Mouse (Mus musculus): ENCODE measurements around the gene Ctcf.

The Ctcf gene

DNA sequence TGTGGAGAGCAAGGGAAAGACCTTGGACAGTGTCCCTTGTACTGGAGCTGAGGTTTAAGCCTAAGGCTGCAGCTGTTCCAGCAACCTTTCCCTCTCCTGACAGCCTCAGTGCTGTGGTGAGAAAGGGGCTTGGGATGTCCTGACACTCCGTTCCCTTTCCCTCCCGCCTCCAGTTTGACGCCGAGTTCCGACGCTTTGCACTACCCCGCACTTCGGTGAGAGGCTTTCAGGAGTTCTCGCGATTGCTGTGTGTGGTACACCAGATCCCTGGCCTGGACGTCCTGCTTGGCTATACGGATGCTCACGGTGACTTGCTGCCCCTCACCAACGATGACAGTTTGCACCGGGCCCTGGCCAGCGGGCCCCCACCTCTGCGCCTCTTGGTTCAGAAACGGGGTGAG lies 65.6 kb downstream of the Ctcf start:
- no peak for DNase-seq

DNA sequence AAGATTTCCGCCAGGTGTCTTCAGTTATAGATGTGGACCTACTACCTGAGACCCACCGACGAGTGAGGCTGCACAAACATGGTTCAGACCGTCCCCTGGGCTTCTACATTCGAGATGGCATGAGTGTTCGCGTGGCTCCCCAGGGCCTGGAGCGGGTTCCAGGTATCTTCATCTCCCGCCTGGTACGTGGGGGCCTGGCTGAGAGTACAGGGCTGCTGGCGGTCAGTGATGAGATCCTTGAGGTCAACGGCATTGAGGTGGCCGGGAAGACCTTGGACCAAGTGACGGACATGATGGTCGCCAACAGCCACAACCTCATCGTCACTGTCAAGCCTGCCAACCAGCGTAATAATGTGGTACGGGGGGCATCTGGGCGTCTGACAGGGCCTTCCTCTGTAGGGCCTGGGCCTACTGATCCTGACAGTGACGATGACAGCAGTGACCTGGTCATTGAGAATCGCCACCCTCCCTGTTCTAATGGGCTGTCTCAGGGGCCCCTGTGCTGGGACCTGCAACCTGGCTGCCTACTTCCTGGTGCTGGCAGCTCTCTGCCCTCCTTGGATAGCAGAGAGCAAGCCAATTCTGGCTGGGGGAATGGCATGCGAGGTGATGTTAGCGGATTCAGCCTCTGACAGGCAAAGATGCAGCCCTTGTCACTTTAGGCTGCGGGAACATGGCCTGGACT lies 66.5 kb downstream of the Ctcf start:
- no peak for DNase-seq

- DNase-seq = no peak
Measured at GRCm38 (mm10) chr8:105704146-105704812, 67.9 kb downstream of the Ctcf start.

- no peak for DNase-seq
Measured at GRCm38 (mm10) chr8:105704955-105705354, 68.6 kb downstream of the Ctcf start.

DNA sequence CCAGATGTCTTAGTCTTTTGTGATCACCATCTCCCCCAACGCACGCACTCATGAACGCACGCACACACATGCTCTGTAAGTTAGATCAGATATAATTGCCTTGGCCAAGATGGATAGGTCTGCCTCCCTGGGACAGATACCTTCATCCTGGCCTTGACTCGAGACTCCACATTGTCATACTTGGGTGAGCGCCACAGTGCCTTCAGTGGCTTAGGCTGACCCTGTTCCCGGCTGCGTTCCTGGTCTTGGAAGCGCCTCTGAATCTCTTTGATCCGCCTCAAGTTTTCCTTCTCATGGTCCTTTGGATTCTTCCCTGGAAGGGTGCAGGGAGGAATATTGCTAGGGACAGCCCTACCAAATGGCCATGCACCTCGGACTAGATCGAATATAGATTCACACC lies 70.1 kb downstream of the Ctcf start:
- no peak for DNase-seq

- DNase-seq = peak; percentile 80
Measured at GRCm38 (mm10) chr8:105707498-105708403, 71.4 kb downstream of the Ctcf start, which contains the start of the genes 4933405L10Rik and Enkd1. TSS of gene 4933405L10Rik (plus strand) at chr8:105707655. TSS of gene Enkd1 (minus strand) at chr8:105708210.

GRCm38 (mm10) chr8:105708675-105709074 lies 72.3 kb downstream of the Ctcf start:
- no peak for DNase-seq

GRCm38 (mm10) chr8:105709317-105709716 lies 72.9 kb downstream of the Ctcf start:
- DNase-seq = no peak

DNA sequence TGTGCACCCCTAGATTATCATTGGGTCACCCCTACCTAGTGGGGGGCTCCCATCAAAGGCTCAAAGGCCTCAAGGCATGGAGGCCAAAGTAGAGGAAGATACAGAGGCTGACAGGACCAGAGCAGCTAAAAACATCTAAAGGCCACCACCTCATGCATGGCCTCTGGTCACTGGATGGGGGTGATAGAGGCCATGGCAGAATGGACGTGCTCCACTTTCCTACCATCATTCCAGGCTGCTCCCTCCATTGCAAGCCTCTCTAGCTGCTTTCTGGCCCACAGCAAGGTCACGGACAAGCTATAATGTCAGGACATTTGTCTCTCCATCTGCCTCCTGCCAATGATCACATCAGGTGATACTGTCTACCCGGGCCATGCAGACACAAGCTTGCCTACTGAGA lies 75.9 kb downstream of the Ctcf start:
- DNase-seq = no peak

- peak; percentile 92 for DNase-seq
Measured at GRCm38 (mm10) chr8:105714139-105714538, 77.8 kb downstream of the Ctcf start.

- no peak for DNase-seq
Measured at GRCm38 (mm10) chr8:105715042-105715441, 78.7 kb downstream of the Ctcf start.

- no peak for DNase-seq
Measured at GRCm38 (mm10) chr8:105716302-105716945, 80.1 kb downstream of the Ctcf start.

DNA sequence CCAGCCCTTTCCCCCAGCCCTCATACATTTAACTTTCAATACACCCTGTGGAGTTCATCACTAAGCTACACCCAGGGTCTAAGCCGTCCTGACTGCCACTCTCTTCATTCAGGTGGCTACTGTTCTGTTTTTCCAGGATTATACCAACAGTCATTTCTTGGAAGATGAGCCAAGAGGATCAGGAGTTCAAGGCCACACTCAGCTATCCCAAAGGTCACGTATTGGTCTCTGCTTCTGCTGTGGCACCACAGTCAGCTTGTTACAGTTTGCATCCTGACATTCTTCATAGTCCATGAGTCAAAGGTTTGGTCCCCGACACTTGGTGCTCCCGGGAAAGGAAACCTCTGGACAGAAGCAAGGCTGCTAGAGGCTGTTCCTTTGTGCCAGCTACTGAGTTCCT lies 83.3 kb downstream of the Ctcf start:
- no peak for DNase-seq

GRCm38 (mm10) chr8:105722861-105723260 lies 86.5 kb downstream of the Ctcf start:
- no peak for DNase-seq

DNA sequence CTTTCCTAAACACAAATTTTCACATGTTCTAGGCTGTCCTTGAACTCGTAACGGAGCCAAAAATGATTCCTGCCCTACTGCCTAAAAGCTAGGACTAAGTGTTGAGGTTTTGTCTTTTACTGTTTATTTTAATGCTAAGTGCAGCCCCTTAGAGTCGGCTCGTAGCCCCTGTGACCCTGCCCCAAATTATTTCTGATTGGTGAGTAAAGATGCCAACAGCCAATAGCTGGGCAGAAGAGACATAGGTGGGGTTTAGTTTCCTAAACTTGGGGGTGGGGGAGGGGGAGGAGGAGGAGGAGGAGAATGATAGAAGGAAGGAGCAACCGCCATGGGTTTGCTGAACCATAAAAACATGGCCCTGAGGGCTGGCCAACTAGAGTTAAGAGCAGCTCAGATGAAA lies 89.4 kb downstream of the Ctcf start:
- no peak for DNase-seq

- peak; percentile 29 for DNase-seq
Measured at GRCm38 (mm10) chr8:105727397-105728124, 91.2 kb downstream of the Ctcf start.

GRCm38 (mm10) chr8:105732186-105732585 lies 95.8 kb downstream of the Ctcf start:
- no peak for DNase-seq

Measured in liver (tissue).